Mouse (Mus musculus) naive thymus-derived CD4-positive, alpha-beta T cell, adult 2 months (primary cell): ENCODE measurements around the gene Prkn.

Experiments used
- DNase-seq: peaks from one replicate; pipeline ENCODE4 v3.0.0-alpha.2; 2011; ENCODE audit warnings: low read depth

Prkn gene

GRCm38 (mm10) chr17:11644873-11645464 lies 804.8 kb downstream of the Prkn start:
- DNase-seq: no peak

GRCm38 (mm10) chr17:11656397-11656796 lies 816.2 kb downstream of the Prkn start:
- no peak for DNase-seq

GRCm38 (mm10) chr17:11656878-11657277 lies 816.7 kb downstream of the Prkn start:
- no peak for DNase-seq

GRCm38 (mm10) chr17:11661898-11662297 lies 821.7 kb downstream of the Prkn start:
- DNase-seq: no peak

- DNase-seq: no peak
Observed at GRCm38 (mm10) chr17:11663437-11663836, 823.3 kb downstream of the Prkn start.

- no peak for DNase-seq
Observed at GRCm38 (mm10) chr17:11664610-11665345, 824.6 kb downstream of the Prkn start.

- DNase-seq: no peak
Observed at GRCm38 (mm10) chr17:11679716-11680115, 839.5 kb downstream of the Prkn start.

GRCm38 (mm10) chr17:11680456-11680855 lies 840.3 kb downstream of the Prkn start:
- DNase-seq: no peak

- no peak for DNase-seq
Observed at GRCm38 (mm10) chr17:11681825-11682372, 841.7 kb downstream of the Prkn start.

- DNase-seq: no peak
Observed at GRCm38 (mm10) chr17:11705005-11705404, 864.8 kb downstream of the Prkn start.

GRCm38 (mm10) chr17:11705761-11706160 lies 865.6 kb downstream of the Prkn start:
- DNase-seq: no peak

GRCm38 (mm10) chr17:11712066-11712465 lies 871.9 kb downstream of the Prkn start:
- no peak for DNase-seq

- no peak for DNase-seq
Observed at GRCm38 (mm10) chr17:11719801-11720200, 879.6 kb downstream of the Prkn start.

- DNase-seq: no peak
Observed at GRCm38 (mm10) chr17:11721906-11722305, 881.7 kb downstream of the Prkn start.

GRCm38 (mm10) chr17:11722478-11722877 lies 882.3 kb downstream of the Prkn start:
- no peak for DNase-seq

GRCm38 (mm10) chr17:11724135-11724534 lies 884.0 kb downstream of the Prkn start:
- no peak for DNase-seq

GRCm38 (mm10) chr17:11727101-11727500 lies 886.9 kb downstream of the Prkn start:
- DNase-seq: no peak

GRCm38 (mm10) chr17:11728294-11728693 lies 888.1 kb downstream of the Prkn start:
- DNase-seq: no peak

- DNase-seq: no peak
Observed at GRCm38 (mm10) chr17:11730656-11731594, 890.7 kb downstream of the Prkn start.

GRCm38 (mm10) chr17:11735158-11735877 lies 895.1 kb downstream of the Prkn start:
- DNase-seq: no peak

- DNase-seq: no peak
Observed at GRCm38 (mm10) chr17:11736531-11736930, 896.3 kb downstream of the Prkn start.

GRCm38 (mm10) chr17:11737905-11738304 lies 897.7 kb downstream of the Prkn start:
- DNase-seq: no peak
